In the genomic region with DNA sequence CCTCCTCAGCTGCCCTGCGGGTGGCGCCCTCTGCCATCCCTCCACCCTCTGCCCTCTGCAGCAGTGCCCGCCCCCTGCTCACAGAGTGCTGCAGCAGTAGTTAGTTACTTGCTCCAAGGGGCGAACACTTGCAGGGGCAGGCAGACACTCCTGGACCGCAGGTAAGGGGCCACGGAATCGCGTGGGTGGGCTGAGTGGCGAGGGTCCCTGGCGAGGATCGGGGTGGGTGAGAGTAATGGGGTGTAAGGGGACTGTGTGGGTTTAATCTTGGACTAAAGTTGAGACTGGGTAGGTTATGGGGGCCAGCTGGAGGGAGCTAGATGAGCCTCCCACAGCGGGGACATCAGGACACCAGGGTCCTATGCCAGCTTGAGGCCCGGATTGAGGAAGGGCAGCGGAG, we compare ENCODE assay signal across 13 mouse cellular contexts. TPM values are rescaled to one million over a fixed set of nuclear protein-coding genes. Genes with fewer than 3 reads are reported as not detected.
DNase-seq lines count a peak whose midpoint lies in the region; ATAC-seq lines count a peak whose summit lies in the region.
"Not testable (repeated sequence)": the region's sequence is repeated elsewhere in the genome, so short reads cannot be mapped to it uniquely, and the experiment has no call there.
"Had no signal": no experiment of that assay in that cellular context is flagged by ENCODE, and none has a peak within 500 bp of the region (broad histone marks: within the 10 kb centered on the region; RNA-seq: fewer than 3 reads in every experiment).

No protein-coding gene starts in this region.

- H3K27ac ChIP-seq in embryonic facial prominence, embryonic 13.5 days; heart, embryonic 10.5 days; hindbrain, embryonic 11.5 days (ENCODE audit: low read depth, low read length); midbrain, embryonic 15.5 days: not testable (repeated sequence)

- ATAC-seq in embryonic facial prominence, embryonic 13.5 days (ENCODE audit: insufficient number of reproducible peaks, insufficient read depth, low FRiP score, low TSS enrichment, low read depth); hindbrain, embryonic 11.5 days (ENCODE audit: low FRiP score); midbrain, embryonic 15.5 days (replicated peaks): not testable (repeated sequence)

- 9% methylated on average over 11 of the region's 14 CpGs for WGBS in embryonic facial prominence, embryonic 13.5 days
- WGBS in heart, embryonic 10.5 days: 8% methylated on average over 14 of the region's 14 CpGs
- WGBS in hindbrain, embryonic 11.5 days: 5% methylated on average over 12 of the region's 14 CpGs
- 10% methylated on average over 14 of the region's 14 CpGs for WGBS in midbrain, embryonic 15.5 days

- not testable (repeated sequence) for H3K4me1 ChIP-seq in embryonic facial prominence, embryonic 13.5 days; heart, embryonic 10.5 days; hindbrain, embryonic 11.5 days (replicated peaks; ENCODE audit: control insufficient read depth, insufficient read depth, low read length); midbrain, embryonic 15.5 days

- H3K9ac ChIP-seq in embryonic facial prominence, embryonic 13.5 days; hindbrain, embryonic 11.5 days (ENCODE audit: low read depth, low read length); midbrain, embryonic 15.5 days: not testable (repeated sequence)

- peak; percentile 7 for DNase-seq in ZHBTc4 (ENCODE audit: low read depth, low spot score)
- DNase-seq in heart, embryonic 10.5 days (ENCODE audit: low spot score): peak; percentile 70
- peak; percentile 0 for DNase-seq in hindbrain, embryonic 11.5 days (ENCODE audit: low spot score)
- DNase-seq in kidney, adult 11 months: peak; percentile 1
- DNase-seq in liver: peak; percentile 0
- peak; percentile 1 for DNase-seq in retina, embryonic 14.5 days (ENCODE audit: low spot score)

- not testable (repeated sequence) for H3K9me3 ChIP-seq in embryonic facial prominence, embryonic 13.5 days; heart, embryonic 10.5 days; hindbrain, embryonic 11.5 days (ENCODE audit: control insufficient read depth, low read length); midbrain, embryonic 15.5 days

- peak overlapping the region; percentile 46 for H3K4me2 ChIP-seq in embryonic facial prominence, embryonic 13.5 days
- 0 out of 2 replicates have a peak overlapping the region, but pooled peaks have one; percentile 11 for H3K4me2 ChIP-seq in hindbrain, embryonic 11.5 days (replicated peaks; ENCODE audit: low read depth, low read length)
- H3K4me2 ChIP-seq in midbrain, embryonic 15.5 days: peak overlapping the region; percentile 32; the same call in 1 of the 2 replicates

- not testable (repeated sequence) for H3K4me3 ChIP-seq in embryonic facial prominence, embryonic 13.5 days; hindbrain, embryonic 11.5 days (ENCODE audit: low read depth, low read length); midbrain, embryonic 15.5 days
- peak overlapping the region; percentile 36 for H3K4me3 ChIP-seq in heart, embryonic 10.5 days

- H3K36me3 ChIP-seq in embryonic facial prominence, embryonic 13.5 days; heart, embryonic 10.5 days; hindbrain, embryonic 11.5 days (ENCODE audit: control insufficient read depth, insufficient read depth, low read length); midbrain, embryonic 15.5 days (replicated peaks): not testable (repeated sequence)

- H3K27me3 ChIP-seq in embryonic facial prominence, embryonic 13.5 days; heart, embryonic 10.5 days (ENCODE audit: insufficient read depth, poor library complexity, severe bottlenecking); hindbrain, embryonic 11.5 days (ENCODE audit: control insufficient read depth, insufficient read depth, low read length); midbrain, embryonic 15.5 days (replicated peaks): not testable (repeated sequence)

RNA-seq across cellular contexts. Expression of gene Gm6482, which starts 16.6 kb away (rescaled TPM):
- polyA plus RNA-seq in embryonic facial prominence, embryonic 13.5 days (2015; fragmentation: Nextera tagmentation; extraction: Ambion mirVana): not detected in 2 replicates
- polyA plus RNA-seq in heart, embryonic 10.5 days (2016; fragmentation: Nextera tagmentation; extraction: Ambion mirVana): not detected in 2 replicates
- polyA plus RNA-seq in hindbrain, embryonic 11.5 days (2014; fragmentation: Nextera tagmentation; extraction: Ambion mirVana): not detected in 2 replicates
- not detected in 2 replicates for polyA plus RNA-seq in midbrain, embryonic 15.5 days (2015; fragmentation: Nextera tagmentation; extraction: Ambion mirVana)
- polyA plus RNA-seq: C2C12; intestine, postnatal 0 days; liver, embryonic 13.5 days; neural tube, embryonic 14.5 days; stomach, embryonic 14.5 days had no signal

RNA-seq across cellular contexts. Expression of gene Gm7954, which starts 28.6 kb away (rescaled TPM):
- not detected in 2 replicates for polyA plus RNA-seq in embryonic facial prominence, embryonic 13.5 days (2015; fragmentation: Nextera tagmentation; extraction: Ambion mirVana)
- not detected in 2 replicates for polyA plus RNA-seq in heart, embryonic 10.5 days (2016; fragmentation: Nextera tagmentation; extraction: Ambion mirVana)
- polyA plus RNA-seq in hindbrain, embryonic 11.5 days (2014; fragmentation: Nextera tagmentation; extraction: Ambion mirVana): not detected in 2 replicates
- polyA plus RNA-seq in midbrain, embryonic 15.5 days (2015; fragmentation: Nextera tagmentation; extraction: Ambion mirVana): not detected in 2 replicates
- polyA plus RNA-seq: C2C12; intestine, postnatal 0 days; liver, embryonic 13.5 days; neural tube, embryonic 14.5 days; stomach, embryonic 14.5 days had no signal

RNA-seq across cellular contexts. Expression of gene Gm7945, which starts 38.5 kb away (rescaled TPM):
- polyA plus RNA-seq in embryonic facial prominence, embryonic 13.5 days (2015; fragmentation: Nextera tagmentation; extraction: Ambion mirVana): not detected in 2 replicates
- not detected in 2 replicates for polyA plus RNA-seq in heart, embryonic 10.5 days (2016; fragmentation: Nextera tagmentation; extraction: Ambion mirVana)
- not detected in 2 replicates for polyA plus RNA-seq in hindbrain, embryonic 11.5 days (2014; fragmentation: Nextera tagmentation; extraction: Ambion mirVana)
- polyA plus RNA-seq in midbrain, embryonic 15.5 days (2015; fragmentation: Nextera tagmentation; extraction: Ambion mirVana): not detected in 2 replicates
- polyA plus RNA-seq: C2C12; intestine, postnatal 0 days; liver, embryonic 13.5 days; neural tube, embryonic 14.5 days; stomach, embryonic 14.5 days had no signal

Comparison
In these comparisons a context has a peak if more than half of its experiments do, and no peak if none do; other contexts are left out.
1. DNase-seq: peak in every context shown above with its lines; median percentile 70 in heart, embryonic 10.5 days; 7 in ZHBTc4; 1 in kidney, adult 11 months; 1 in retina, embryonic 14.5 days; 0 in hindbrain, embryonic 11.5 days; 0 in liver.